Mouse (Mus musculus) intestine, postnatal 0 days (tissue): ENCODE data around the gene Uba52. TPM values are rescaled to one million over a fixed set of nuclear protein-coding genes. Genes with fewer than 3 reads are reported as not detected.
A peak's percentile ranks its signal among the peaks of the same experiment; 100 is the strongest.

Experiments used
- ATAC-seq: fragments of 200-750 bp; cut with Nextera tagmentation; 2 replicates; pipeline ENCODE4 v1.8.0; 2017; ENCODE audit warnings: mild to moderate bottlenecking, moderate TSS enrichment, moderate library complexity
- H3K27ac ChIP-seq: fragments of 300-500 bp; sonication (generic); 2 replicates; pipeline ENCODE4 v1.5.1; 2014; ENCODE audit warnings: mild to moderate bottlenecking, low read depth, low read length, moderate library complexity
- H3K27me3 ChIP-seq: fragments of 300-500 bp; sonication (generic); replicated peaks from 2 replicates; pipeline ENCODE4 v1.6.1; 2014; ENCODE audit warnings: low read length, mixed read lengths; ENCODE audit not compliant: control insufficient read depth, insufficient read depth
- H3K36me3 ChIP-seq: fragments of 300-500 bp; sonication (generic); 2 replicates; pipeline ENCODE4 v1.6.1; 2014; ENCODE audit warnings: mild to moderate bottlenecking, moderate library complexity; ENCODE audit not compliant: control insufficient read depth, insufficient read depth
- H3K4me1 ChIP-seq: fragments of 300-500 bp; sonication (generic); replicated peaks from 2 replicates; pipeline ENCODE4 v1.6.1; 2014; ENCODE audit warnings: antibody characterized with exemption, low read length, mixed read lengths; ENCODE audit not compliant: control insufficient read depth, insufficient read depth
- H3K4me2 ChIP-seq: fragments of 300-500 bp; sonication (generic); replicated peaks from 2 replicates; pipeline ENCODE4 v1.6.1; 2014; ENCODE audit warnings: low read depth, mild to moderate bottlenecking, moderate library complexity
- H3K4me3 ChIP-seq: fragments of 300-500 bp; sonication (generic); 2 replicates; pipeline ENCODE4 v1.5.1; 2014; ENCODE audit warnings: low read depth, low read length
- H3K9ac ChIP-seq: fragments of 300-500 bp; sonication (generic); 2 replicates; pipeline ENCODE4 v1.6.1; 2014; ENCODE audit warnings: mild to moderate bottlenecking, low read depth, low read length
- H3K9me3 ChIP-seq: fragments of 300-500 bp; sonication (generic); 2 replicates; pipeline ENCODE4 v1.6.1; 2016; ENCODE audit warnings: mixed run types; ENCODE audit not compliant: control insufficient read depth
- CTCF ChIP-seq: sonication (generic); IDR thresholded peaks from 2 replicates; pipeline ENCODE4 v1.5.1; 2016; ENCODE audit warnings: low read depth, mild to moderate bottlenecking, control low read depth, antibody characterized with exemption, moderate library complexity
- WGBS: fragments of 180-500 bp; shearing (Covaris S2); extraction: QIAGEN DNeasy Blood & Tissue Kit; methylation state at CpG from one replicate; pipeline ENCODE4 v1.1.7; 2014; 5-methylcytosine and 5-hydroxymethylcytosine counted together
- polyA plus RNA-seq: library from polyadenylated mRNA; unstranded; fragments of >200 nt; fragmentation: Nextera tagmentation; extraction: Ambion mirVana; gene quantifications from 2 replicates; pipeline ENCODE4 v1.2.1, GENCODE M21; 2015

The Uba52 gene
- polyA plus RNA-seq, 1 experiment from 2014 or later, result 863 TPM

GRCm38 (mm10) chr8:70490061-70490879 is 20.3 kb downstream of the Uba52 start:
- Histone ChIP-seq H3K27ac (no peak overlapping the region), H3K4me3 (no peak overlapping the region), H3K4me1 (peaks cover 6% of the 10 kb centered on the region; the same call in 1 of the 2 replicates), H3K4me2 (0 out of 2 replicates have a peak overlapping the region, but pooled peaks have one; percentile 55), H3K9ac (no peak overlapping the region), H3K9me3 (no peaks in the 10 kb centered on the region), H3K36me3 (no peaks in the 10 kb centered on the region), H3K27me3 (peaks cover 98% of the 10 kb centered on the region)
- 16% methylated on average over 10 of the region's 10 CpGs for WGBS
- TF ChIP-seq CTCF, result no peak
- no peak for ATAC-seq

GRCm38 (mm10) chr8:70489576-70489975 is 21.0 kb downstream of the Uba52 start:
- Histone ChIP-seq H3K27ac (no peak overlapping the region), H3K4me1 (peaks cover 6% of the 10 kb centered on the region; the same call in 1 of the 2 replicates), H3K4me2 (peak overlapping the region; percentile 55), H3K9me3 (no peaks in the 10 kb centered on the region), H3K9ac (no peak overlapping the region; the same call in 1 of the 2 replicates), H3K27me3 (peaks cover 98% of the 10 kb centered on the region), H3K4me3 (peak overlapping the region; percentile 39), H3K36me3 (no peaks in the 10 kb centered on the region)
- TF ChIP-seq CTCF, result no peak
- 2% methylated on average over 37 of the region's 41 CpGs for WGBS
- ATAC-seq, result 0 out of 2 replicates have a peak, but pooled peaks have one; percentile 3

GRCm38 (mm10) chr8:70488931-70489470 is 21.6 kb downstream of the Uba52 start:
- H3K27ac ChIP-seq, result no peak overlapping the region
- H3K4me2 ChIP-seq, result peak overlapping the region; percentile 65
- H3K9me3 ChIP-seq, result no peaks in the 10 kb centered on the region
- H3K4me3 ChIP-seq, result peak overlapping the region; percentile 39
- 5% methylated on average over 14 of the region's 14 CpGs for WGBS
- no peak overlapping the region for H3K9ac ChIP-seq
- H3K4me1 ChIP-seq, result peaks cover 6% of the 10 kb centered on the region; the same call in 1 of the 2 replicates
- H3K36me3 ChIP-seq, result no peaks in the 10 kb centered on the region
- TF ChIP-seq CTCF, result no peak
- no peak for ATAC-seq
- H3K27me3 ChIP-seq, result peaks cover 95% of the 10 kb centered on the region

DNA sequence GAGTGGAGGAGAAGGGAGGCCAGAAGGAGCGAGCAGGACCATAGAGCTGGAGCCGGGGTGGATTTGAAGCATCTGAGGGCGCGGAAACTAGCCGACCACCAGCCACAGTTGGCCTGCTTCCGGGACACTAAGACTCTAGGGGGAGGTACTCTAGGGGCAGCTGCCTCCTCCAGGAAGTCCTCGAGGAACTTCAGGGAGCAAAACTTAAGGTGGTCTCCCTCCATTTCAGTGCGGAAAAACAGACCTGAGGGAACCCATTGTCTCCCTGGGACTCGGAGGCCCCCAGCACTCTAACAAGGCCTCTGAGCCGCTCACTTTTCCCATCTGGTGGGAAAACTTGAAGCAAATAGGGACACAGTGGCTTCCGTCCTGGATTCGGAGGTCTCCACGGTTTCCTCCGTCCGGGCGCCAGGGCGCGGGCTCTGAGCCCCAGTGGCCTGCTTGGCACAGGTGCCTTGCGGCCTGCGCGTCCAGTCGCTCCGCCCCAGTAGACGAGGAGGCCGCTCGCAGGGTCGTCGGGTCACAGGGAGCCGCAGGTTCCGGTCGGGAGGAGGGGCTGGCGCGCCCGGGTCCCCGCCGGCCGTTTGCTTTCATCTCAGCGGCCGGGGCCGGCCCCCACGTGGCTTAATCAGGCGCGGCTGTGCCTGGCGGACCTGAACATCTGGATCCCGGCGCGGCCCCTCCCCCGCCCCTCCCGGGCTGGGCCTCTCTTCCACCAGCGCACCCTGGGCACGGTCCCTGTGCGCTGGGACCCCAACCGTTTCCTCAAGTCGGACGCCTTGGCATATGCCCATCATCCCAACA is 22.4 kb downstream of the Uba52 start:
- Histone ChIP-seq H3K4me3 (peak overlapping the region; percentile 39), H3K4me1 (peaks cover 6% of the 10 kb centered on the region; the same call in 1 of the 2 replicates), H3K9me3 (no peaks in the 10 kb centered on the region), H3K4me2 (peak overlapping the region; percentile 65), H3K9ac (no peak overlapping the region), H3K36me3 (no peaks in the 10 kb centered on the region), H3K27ac (no peak overlapping the region), H3K27me3 (peaks cover 87% of the 10 kb centered on the region)
- 7% methylated on average over 55 of the region's 55 CpGs for WGBS
- no peak for ATAC-seq
- no peak for TF ChIP-seq CTCF

DNA sequence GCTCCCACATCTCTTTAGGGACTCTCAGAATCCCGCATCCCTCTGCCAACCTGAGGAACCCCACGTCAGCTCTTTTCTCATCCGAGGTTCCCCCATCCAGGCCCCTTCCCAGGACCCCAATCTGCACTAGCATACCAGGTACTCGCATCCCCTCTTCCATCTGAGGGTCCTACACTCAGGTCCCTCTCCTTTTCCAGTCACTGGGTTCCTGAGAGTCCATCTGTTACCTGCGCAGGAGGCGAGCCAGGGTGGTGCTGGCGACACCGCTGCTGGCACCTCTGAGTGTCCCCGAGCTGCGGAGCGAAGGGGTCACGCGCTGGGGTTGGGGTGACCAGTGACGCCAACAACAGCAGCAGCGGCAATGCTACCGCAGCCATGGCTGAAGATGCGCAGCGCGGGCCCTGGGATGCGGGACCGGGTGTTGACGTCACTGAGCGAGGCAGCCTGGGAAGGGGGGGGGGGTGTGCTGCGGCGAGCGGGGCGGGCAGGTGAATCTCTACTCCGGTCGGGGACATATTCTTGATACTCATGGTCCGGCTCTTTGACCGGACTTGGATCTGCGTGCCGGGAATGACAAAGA is 23.6 kb downstream of the Uba52 start, which contains the start of gene Tmem59l:
Gene Tmem59l, minus strand, starts transcription at position 418 of the 580 bp plus-strand sequence.
- 8% methylated on average over 33 of the region's 33 CpGs for WGBS
- peaks cover 76% of the 10 kb centered on the region for H3K27me3 ChIP-seq
- no peak for ATAC-seq

More for the DNA sequence above, 23.6 kb downstream of the Uba52 start, which contains the start of gene Tmem59l:
- Histone ChIP-seq H3K36me3 (no peaks in the 10 kb centered on the region), H3K4me2 (peak within 1 kb of the TSS; percentile 65), H3K4me3 (peak within 1 kb of the TSS; percentile 39), H3K9ac (no peak within 1 kb of the TSS), H3K9me3 (no peaks in the 10 kb centered on the region), H3K4me1 (peaks cover 6% of the 10 kb centered on the region; the same call in 1 of the 2 replicates), H3K27ac (no peak within 1 kb of the TSS)
- no peak for TF ChIP-seq CTCF
